Mouse (Mus musculus): ENCODE results near the gene Elovl6. TPM values are rescaled to one million over a fixed set of nuclear protein-coding genes. Genes with fewer than 3 reads are reported as not detected.

The Elovl6 gene
- total RNA-seq, 2 experiments from 2014 or later = 33.7 to 34.7 TPM

DNA sequence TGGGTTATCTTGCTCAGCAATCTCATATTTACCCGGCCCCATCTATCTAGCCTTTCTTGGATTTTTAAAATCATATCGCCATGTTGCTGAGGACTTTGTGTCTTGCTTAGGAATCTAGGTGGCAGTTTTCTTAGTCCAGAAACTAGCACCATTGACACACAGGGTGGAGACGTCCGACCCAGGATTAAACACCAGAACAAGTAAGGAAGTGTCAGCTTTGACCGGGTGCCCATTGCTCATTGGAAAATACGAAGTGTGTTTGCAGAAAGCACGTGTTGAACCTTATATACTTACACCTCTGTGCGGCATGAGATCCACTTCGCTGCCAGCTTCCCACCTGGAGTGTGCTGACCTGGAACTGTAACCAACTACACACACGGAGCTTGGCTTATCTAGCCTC, 57.5 kb downstream of the Elovl6 start:
- intact Hi-C loops (cut with DNase I) = loop anchor here (5.0 kb wide), 1 partner anchor 53 kb away; no protein-coding TSS in a partner anchor
- DNase-seq (ENCODE audit: low spot score in 2 of 2) = no peak

DNA sequence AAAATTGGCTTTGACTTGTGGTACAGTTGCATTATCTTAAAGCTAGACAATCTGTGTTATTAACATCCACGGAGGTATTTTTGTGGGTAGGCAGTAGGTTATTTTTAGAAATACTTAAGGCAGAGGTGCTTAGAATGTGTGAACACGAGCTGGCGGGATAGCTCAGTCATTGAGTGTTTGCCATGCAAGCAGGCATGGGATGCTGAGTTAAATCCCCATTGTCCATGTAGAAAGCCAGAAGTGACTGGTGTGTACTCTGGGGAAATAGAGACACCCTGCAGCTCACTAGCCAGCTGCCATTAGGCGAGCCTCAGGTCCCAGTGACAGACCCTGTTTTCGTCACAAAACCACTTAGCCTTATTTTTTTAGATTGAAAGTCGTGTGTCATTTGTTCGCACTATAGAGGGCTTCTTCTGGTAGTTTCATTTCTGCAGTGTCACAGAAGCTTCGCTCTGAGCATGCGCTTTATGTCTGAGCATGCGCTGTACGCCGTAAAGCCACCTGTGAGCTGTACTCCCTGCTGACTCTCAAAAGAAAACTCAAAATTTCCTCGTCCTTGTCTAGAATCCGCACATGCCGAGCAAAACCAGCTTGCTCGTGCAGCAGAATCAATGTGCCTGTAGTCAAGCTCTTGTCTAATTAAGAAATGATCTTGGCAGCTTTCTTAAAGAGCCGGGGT, 58.5 kb downstream of the Elovl6 start:
- intact Hi-C loops (cut with DNase I) = loop anchor here (5.0 kb wide), 1 partner anchor 52 kb away; no protein-coding TSS in a partner anchor
- DNase-seq (ENCODE audit: low spot score in 2 of 2) = peak; percentile 74 to 89

DNA sequence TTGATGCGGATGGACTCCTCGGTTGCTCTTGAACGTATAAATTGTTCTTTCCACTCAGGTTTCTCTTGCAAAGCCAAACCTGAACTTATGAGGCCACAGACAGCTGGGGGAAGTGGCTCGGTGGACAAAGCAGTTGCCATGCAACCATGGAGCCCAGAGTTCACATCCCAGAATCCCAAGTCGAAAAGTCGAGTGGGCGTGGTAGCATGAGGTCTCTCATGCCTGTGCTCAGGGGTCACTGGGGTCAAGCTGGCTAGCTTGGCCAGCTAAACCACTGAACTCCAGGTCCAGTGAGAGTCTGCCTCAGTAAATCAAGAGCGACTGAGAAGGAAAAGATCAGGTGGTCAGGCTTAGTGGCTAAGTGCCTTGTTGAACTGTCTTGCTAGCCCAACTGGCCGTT, 59.1 kb downstream of the Elovl6 start:
- no peak for DNase-seq (ENCODE audit: low spot score in 2 of 2)
- intact Hi-C loops (cut with DNase I) = loop anchor here (5.0 kb wide), 1 partner anchor 51 kb away; no protein-coding TSS in a partner anchor

DNA sequence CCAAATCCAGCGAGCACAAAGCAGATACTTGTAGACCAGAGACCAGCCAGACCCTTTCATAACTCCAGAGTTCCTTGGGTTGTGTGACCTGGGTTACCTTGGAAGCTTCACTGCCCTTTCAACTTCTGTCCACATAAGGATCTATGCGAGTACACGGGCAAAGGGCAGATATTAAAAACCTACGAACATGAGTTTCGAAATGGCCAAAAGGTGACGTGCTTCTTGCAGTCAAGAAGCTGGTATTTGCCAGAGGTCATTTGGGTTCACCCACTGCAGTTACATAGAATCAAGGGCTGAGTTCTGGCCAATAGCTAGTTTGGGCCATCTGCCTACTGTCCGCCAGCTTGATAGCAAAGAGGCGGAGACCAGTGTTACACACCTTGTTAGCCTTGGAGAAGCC, 59.6 kb downstream of the Elovl6 start:
- DNase-seq (ENCODE audit: low spot score in 2 of 2) = no peak
- intact Hi-C loops (cut with DNase I) = loop anchor here (5.0 kb wide), 1 partner anchor 51 kb away; no protein-coding TSS in a partner anchor

DNA sequence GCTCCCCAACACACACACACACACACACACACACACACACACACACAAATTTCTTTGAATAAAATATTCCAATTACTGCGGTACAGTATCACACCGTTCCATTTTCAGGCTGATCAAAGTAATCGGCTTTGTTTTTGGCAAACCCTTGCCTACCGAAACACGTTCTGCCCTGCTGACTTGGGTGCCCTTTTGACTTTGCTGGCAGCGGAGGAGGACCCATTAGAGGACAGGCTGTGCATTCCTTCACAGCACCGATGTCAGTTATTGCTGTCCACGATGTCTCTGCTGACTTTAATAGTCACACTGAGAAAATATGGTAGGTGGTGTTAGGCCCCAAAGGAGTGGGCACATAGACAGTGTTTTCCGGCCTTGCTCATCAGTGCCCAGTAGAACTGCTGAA, 60.8 kb downstream of the Elovl6 start:
- intact Hi-C loops (cut with DNase I) = loop anchor here (5.0 kb wide), 1 partner anchor 49 kb away; no protein-coding TSS in a partner anchor
- DNase-seq (ENCODE audit: low spot score in 2 of 2) = no peak

DNA sequence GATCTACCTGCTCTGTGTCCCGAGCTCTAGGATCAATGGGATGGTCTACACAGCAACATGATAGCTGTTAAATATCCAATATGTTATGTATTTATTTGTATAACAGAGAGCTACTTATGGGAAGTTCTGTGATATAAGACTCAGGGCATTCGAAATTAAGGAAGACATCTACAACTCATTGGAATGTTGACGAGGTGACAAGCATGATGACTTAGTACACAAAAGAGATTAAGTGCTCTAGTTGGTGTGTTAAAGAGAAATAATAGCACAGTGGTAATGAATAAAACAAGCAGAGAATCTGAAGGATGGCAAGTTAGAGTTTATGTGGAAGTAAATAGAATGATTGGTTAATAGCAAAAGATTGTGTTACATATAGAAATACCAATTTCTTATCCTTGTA, 61.6 kb downstream of the Elovl6 start:
- intact Hi-C loops (cut with DNase I) = loop anchor here (5.0 kb wide), 1 partner anchor 49 kb away; no protein-coding TSS in a partner anchor
- no peak for DNase-seq (ENCODE audit: low spot score in 2 of 2)

DNA sequence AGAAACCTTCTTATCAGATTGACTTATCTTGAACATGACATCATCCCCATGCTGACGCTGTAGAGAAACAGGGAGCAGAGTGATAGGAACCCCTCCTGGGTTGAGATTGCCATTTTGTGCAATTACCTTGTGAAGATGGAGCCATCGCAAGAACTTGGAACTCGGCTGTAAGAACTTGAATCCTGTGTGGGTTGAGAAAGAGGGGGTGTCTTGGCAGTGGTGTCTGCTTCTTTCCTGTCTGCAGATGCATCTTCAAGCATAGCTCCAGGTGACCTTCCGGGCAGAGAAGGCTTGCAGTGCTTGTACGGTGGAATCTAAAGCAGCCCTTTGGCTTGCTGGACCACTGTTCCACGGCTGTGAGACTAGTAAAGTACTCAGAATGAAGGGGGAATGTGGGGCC, 63.9 kb downstream of the Elovl6 start:
- intact Hi-C loops (cut with DNase I) = no loop called here
- DNase-seq (ENCODE audit: low spot score in 2 of 2) = peak in 1 of 2 experiments; percentile 31

DNA sequence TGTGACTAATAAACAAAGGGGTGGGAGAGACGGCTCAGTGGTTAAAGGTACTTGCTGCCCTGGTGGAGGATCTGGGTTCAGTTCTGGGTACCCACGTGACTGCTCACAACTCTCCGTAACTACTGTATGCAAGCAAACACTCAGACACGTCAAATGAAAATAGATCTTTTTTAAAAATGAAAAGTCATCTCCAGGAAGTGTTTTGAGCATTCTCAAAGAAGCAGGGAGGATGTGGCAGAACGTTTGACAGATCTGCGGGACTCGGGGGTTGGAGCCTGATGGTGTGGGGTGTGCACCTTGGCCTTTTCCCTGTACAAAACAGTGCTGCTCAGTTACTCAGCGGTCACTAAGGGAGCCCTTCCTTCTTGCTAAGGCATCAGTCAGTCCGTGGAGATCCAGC, 70.1 kb downstream of the Elovl6 start:
- DNase-seq (ENCODE audit: low spot score in 2 of 2) = no peak
- intact Hi-C loops (cut with DNase I) = no loop called here

DNA sequence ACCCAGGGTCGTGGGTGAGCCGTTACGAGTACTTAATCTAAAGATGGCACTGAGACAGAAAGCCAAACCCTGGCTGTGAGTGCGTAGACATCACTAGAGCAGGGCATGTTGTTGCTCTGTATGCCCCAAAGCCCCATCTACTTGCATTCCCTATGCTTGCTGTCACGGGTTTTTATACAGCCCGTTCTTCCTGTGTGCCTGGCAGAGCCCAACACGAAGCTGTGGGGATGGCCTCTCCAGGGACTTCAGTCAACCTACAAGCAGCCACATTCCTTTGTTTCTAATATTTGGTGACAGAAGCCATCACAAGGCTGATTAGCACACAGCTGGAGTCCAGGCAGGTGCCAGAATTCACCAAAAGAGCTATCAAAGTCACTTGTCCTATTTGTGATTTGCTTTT, 73.3 kb downstream of the Elovl6 start:
- intact Hi-C loops (cut with DNase I) = no loop called here
- no peak for DNase-seq (ENCODE audit: low spot score in 2 of 2)

DNA sequence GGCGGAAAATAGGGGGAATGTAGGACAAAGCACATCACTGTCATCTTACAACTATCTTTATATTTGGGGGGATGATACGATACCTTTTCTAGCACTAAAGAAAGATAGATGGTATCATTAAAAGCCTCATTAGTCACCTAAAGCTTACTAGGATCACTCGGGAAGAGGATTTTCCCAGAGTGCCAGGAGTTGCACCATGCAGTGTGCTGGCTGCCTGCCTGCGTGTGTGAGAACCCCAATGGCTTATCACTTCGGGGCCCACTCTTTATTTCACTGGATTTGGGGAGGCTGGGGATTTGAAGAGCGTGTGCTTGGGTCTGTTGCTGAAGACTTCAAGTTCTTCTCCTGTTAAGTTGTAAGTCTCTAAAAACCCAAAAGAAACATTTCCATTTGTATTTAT, 73.8 kb downstream of the Elovl6 start:
- intact Hi-C loops (cut with DNase I) = no loop called here
- no peak for DNase-seq (ENCODE audit: low spot score in 2 of 2)

DNA sequence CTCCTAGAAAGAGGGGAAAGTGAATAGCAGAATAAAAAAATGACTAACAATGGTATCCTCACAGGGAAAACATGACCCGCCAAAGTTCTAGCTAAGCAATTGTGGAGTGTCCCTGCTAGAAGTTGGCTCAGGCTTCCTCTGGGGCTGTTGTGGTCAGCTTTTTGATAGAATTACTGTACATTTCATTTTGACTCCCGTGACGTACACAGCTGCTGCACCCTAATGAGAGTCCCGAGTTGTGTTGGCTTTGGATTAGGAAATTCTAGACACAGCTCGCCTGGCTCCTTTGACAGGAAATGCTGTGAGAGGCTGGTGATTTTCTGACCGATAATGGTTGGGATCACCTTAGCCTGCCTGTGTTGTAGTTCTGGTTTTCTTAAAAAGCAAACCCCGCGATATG, 79.5 kb downstream of the Elovl6 start:
- DNase-seq (ENCODE audit: low spot score in 2 of 2) = no peak
- intact Hi-C loops (cut with DNase I) = loop anchor here (5.0 kb wide), 1 partner anchor 74 kb away; no protein-coding TSS in a partner anchor

DNA sequence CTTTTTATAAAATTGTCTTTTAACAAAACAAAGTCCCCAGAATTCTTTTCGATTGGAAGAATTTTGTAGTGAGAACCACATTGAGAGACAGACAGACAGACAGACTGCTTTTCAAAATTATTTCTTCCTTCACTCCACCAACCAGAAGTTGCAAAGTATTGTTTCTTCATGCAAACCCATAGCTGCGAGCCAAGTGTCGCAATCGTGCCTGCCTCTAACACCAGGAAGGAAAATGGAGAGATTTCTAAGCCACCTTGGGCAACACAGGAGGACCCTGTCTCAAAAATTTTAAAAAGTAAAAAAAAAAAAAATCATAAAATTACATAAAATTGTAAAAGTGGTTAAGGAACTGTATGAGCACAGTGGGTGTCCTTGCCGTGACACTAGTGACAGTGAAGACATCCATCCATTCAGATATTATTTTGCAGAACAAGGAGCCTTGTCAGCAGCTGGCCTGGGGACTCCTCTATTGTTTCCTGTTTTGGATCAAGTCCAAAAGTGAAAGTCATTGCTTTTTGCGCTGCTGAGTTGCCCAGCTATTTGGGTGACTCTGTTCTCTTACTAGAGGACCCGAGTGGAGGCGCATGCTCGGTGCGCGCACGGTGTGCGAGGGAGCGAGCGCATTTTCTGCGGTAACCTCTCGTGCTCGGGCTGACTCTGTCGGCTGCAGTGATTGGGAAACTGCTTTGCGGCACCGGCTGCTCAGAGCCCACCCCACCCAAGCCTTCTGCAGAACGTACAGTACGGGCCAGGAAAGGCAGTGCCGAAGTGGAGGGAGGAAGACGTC, 80.3 kb downstream of the Elovl6 start:
- peak in 1 of 2 experiments; percentile 33 for DNase-seq (ENCODE audit: low spot score in 2 of 2)
- intact Hi-C loops (cut with DNase I) = loop anchor here (5.0 kb wide), 1 partner anchor 75 kb away; no protein-coding TSS in a partner anchor

DNA sequence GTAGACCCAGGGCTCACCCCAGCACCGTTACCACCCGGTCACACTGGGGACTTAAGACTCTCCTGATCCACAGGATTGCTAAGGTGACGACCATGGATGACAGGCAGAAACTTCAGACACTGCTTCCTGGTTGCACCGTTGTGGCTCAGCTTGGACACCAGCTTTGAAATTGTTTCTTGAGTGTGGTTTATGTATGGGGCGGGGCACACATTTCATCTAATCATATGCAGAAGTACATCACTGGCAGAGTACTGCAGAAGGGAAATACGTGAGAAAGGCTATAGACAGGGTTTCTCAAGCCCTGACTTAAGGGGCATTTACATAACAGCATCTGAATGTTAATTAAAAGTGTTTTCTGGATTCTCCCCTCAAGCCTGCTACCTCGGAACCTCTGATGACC, 81.6 kb downstream of the Elovl6 start:
- intact Hi-C loops (cut with DNase I) = loop anchor here (5.0 kb wide), 1 partner anchor 76 kb away; no protein-coding TSS in a partner anchor

DNA sequence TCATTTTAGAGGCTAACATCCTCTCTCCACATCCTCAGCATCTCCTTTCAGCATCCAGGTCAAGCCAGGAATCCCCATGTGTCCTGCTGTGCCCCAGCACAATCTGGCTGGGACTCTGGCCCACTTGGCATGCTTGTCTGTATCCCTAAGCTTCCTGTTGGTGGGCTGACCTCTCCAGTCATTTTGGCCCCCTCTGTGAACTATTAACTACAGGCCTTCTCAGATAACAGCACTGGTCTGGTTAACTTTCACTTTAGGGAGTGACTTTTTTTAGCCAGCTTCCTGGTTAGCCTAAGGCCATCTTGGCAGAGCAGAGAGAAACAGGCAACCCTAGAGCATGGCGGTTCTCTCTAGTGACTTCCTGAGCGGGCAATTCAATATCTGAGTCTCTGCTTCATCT, 82.1 kb downstream of the Elovl6 start:
- no peak for DNase-seq (ENCODE audit: low spot score in 2 of 2)
- intact Hi-C loops (cut with DNase I) = loop anchor here (5.0 kb wide), 1 partner anchor 77 kb away; no protein-coding TSS in a partner anchor

More for the DNA sequence above, 81.6 kb downstream of the Elovl6 start:
- no peak for DNase-seq (ENCODE audit: low spot score in 2 of 2)

DNA sequence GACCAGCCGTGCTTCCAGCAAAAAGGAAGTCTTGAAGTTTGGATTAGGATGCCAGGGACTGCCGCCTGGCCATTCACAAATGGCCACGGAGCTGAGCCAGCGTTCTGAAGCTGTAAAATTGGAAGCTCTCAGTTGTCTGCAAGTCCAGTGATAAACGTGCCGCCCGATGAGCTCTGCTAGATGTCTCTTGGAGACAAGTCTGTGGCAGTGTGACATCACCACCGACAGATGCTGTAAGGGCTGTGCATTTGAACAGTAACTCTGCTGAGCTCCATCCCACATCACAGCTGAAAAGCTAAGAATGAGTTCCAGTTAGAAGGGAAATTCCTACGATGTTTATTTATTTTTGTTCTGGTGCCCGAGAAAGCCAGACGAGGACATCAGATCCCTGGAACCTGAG, 85.3 kb downstream of the Elovl6 start:
- intact Hi-C loops (cut with DNase I) = no loop called here

DNA sequence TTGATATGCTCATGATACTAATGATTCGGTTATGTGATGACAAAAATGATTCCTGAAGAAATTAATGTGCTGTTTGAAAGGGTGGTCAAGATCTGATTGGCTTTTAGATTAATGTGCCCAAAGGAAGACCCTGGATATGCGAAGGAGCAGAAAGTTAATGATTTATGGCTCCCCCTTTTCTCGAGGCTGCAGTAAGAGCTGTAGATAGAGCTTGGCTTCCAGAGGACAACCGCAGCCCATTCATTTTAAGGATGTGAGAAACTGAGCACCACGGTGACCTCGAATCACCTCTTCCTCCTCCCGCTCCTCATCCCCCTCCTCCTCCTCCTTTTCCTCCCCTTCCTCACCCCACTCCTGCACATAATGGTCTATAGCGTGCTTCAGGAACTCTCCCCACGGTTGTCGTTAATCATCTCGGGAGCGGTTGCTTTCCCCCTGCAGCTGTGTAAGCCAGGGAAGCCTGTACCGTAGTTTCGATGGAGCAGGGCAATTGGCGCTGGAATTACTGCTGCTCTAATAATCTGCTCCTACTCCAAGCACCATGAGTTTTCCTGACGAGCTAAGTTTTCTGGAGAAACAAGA, 87.1 kb downstream of the Elovl6 start:
- intact Hi-C loops (cut with DNase I) = no loop called here
- no peak for DNase-seq (ENCODE audit: low spot score in 2 of 2)

More for the DNA sequence above, 85.3 kb downstream of the Elovl6 start:
- no peak for DNase-seq (ENCODE audit: low spot score in 2 of 2)

DNA sequence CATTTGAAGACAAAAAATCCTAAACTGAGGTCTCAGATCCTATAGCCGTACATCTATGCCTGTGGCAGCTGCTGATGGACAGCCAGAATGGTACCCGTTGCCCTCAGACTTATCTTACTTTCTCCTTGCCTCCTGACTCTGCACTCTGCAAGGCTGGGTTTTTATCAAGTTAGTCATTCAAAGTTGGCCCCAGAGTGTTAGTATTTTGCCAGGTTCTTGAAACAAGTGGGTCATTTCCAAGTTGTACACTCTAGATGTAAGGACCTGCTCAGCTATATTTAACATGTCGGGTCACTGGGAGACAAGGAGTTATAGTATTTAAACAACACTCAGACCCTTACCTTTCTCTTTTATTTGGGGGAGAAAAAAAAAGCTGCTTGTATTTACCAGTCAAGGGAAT, 88.6 kb downstream of the Elovl6 start:
- DNase-seq (ENCODE audit: low spot score in 2 of 2) = no peak
- intact Hi-C loops (cut with DNase I) = no loop called here

DNA sequence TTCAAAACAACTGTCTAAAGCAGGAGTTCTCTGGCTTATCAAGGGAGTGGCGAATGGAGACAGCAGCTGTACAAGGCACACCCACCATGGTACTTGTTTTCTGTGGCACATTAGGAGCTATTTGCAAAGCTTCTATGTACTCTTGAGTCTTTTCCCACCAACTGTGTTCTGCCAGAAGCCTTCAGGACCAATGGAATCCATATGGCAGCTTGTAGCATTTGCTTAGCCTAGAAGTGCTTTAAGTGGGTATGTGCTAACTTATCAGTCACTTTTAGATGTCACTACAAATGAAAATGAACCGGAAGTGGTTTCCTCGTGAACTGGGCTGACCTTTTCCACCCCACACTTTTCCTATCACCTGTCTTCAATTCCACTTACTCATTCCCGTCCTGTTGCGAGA, 89.1 kb downstream of the Elovl6 start:
- intact Hi-C loops (cut with DNase I) = no loop called here
- peak in 1 of 2 experiments; percentile 63 for DNase-seq (ENCODE audit: low spot score in 2 of 2)

DNA sequence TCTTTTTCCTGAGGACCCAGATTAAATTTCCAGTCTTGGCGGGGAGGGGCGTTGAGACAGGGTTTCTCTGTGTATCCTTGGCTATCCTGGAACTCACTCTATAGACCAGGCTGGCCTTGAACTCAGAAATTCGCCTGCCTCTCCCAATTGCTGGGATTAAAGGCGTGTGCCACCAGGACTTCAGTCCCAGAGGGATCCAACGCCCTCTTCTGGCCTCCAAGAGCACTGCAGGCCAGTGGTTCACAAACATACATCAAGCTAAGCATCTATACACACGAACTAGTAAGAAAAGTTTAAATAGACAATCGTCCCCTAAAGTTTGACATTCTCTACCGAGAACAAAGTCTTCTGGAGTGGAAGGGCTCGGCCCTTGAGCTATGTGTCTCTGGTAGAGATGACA, 90.0 kb downstream of the Elovl6 start:
- intact Hi-C loops (cut with DNase I) = no loop called here
- DNase-seq (ENCODE audit: low spot score in 2 of 2) = no peak

DNA sequence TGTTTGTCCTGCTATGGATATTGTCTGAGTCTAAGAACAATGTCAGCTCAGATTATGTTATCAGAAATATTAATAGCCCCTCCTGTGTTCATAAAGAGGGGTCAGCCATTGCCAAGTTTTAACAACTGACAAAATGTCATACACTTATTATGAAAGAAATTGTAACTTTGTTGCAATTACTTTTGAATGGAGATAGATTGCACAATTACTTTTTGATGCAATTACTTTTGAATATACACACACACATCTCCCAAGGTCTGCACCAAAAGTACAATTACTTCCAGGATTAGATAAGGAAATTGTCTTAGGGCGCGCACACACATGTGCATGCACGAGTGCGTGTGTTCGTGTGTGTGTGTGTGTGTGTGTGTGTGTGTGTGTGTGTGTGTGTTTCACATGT, 90.5 kb downstream of the Elovl6 start:
- DNase-seq (ENCODE audit: low spot score in 2 of 2) = no peak
- intact Hi-C loops (cut with DNase I) = no loop called here
